Mouse (Mus musculus) limb, embryonic 14.5 days (tissue): ENCODE measurements around the gene Rbfox1. TPM values are rescaled to one million over a fixed set of nuclear protein-coding genes. Genes with fewer than 3 reads are reported as not detected.

Experiments used
- ATAC-seq: fragments of 200-750 bp; cut with Nextera tagmentation; 2 replicates; pipeline ENCODE4 v1.8.0; 2017; ENCODE audit warnings: low read depth, moderate number of reproducible peaks, moderate TSS enrichment; ENCODE audit not compliant: low FRiP score
- DNase-seq: peaks from one replicate; pipeline ENCODE4 v3.0.0-alpha.2; 2015; ENCODE audit warnings: low spot score
- H3K27ac ChIP-seq: fragments of 300-500 bp; sonication (generic); replicated peaks from 2 replicates; pipeline ENCODE4 v1.5.1; 2014; ENCODE audit warnings: low read depth, mild to moderate bottlenecking, low read length, moderate library complexity, mixed read lengths
- H3K27me3 ChIP-seq: fragments of 300-500 bp; sonication (generic); 2 replicates; pipeline ENCODE4 v1.6.1; 2014; ENCODE audit warnings: low read length, mixed read lengths; ENCODE audit not compliant: control insufficient read depth, insufficient read depth
- H3K36me3 ChIP-seq: fragments of 300-500 bp; sonication (generic); 2 replicates; pipeline ENCODE4 v1.6.1; 2014; ENCODE audit warnings: mild to moderate bottlenecking, low read length, moderate library complexity, mixed read lengths; ENCODE audit not compliant: control insufficient read depth, insufficient read depth
- H3K4me1 ChIP-seq: fragments of 300-500 bp; sonication (generic); 2 replicates; pipeline ENCODE4 v1.6.1; 2014; ENCODE audit warnings: antibody characterized with exemption, low read length, mixed read lengths; ENCODE audit not compliant: control insufficient read depth, insufficient read depth
- H3K4me2 ChIP-seq: fragments of 300-500 bp; sonication (generic); replicated peaks from 2 replicates; pipeline ENCODE4 v1.6.1; 2014; ENCODE audit warnings: low read depth, mild to moderate bottlenecking, low read length, moderate library complexity; ENCODE audit not compliant: severe bottlenecking
- H3K4me3 ChIP-seq: fragments of 300-500 bp; sonication (generic); replicated peaks from 2 replicates; pipeline ENCODE4 v1.5.1; 2014; ENCODE audit warnings: low read length
- H3K9ac ChIP-seq: fragments of 300-500 bp; sonication (generic); 2 replicates; pipeline ENCODE4 v1.6.1; 2014; ENCODE audit warnings: mild to moderate bottlenecking, low read depth, low read length, moderate library complexity; ENCODE audit not compliant: severe bottlenecking
- H3K9me3 ChIP-seq: fragments of 300-500 bp; sonication (generic); 2 replicates; pipeline ENCODE4 v1.6.1; 2016; ENCODE audit warnings: low read length; ENCODE audit not compliant: control insufficient read depth
- POLR2A ChIP-seq: fragments of 200-500 bp; IDR thresholded peaks from 2 replicates; pipeline ENCODE4 v1.8.0; 2012; ENCODE audit warnings: inconsistent platforms, mild to moderate bottlenecking, moderate library complexity, borderline replicate concordance; ENCODE audit not compliant: insufficient read depth, insufficient read length; ENCODE audit errors: extremely low read depth
- WGBS: fragments of 180-500 bp; shearing (Covaris S2); extraction: QIAGEN DNeasy Blood & Tissue Kit; methylation state at CpG from one replicate; pipeline ENCODE4 v1.1.7; 2014; 5-methylcytosine and 5-hydroxymethylcytosine counted together
- polyA plus RNA-seq, 2 experiments: library from polyadenylated mRNA; depleted of rRNA in 1 of 2; stranded (reverse) in 1 of 2; unstranded in 1 of 2; fragments of >200 nt; fragmentation: Nextera tagmentation in 1 of 2; extraction: Ambion mirVana in 1 of 2; gene quantifications; 2 replicates each; pipeline versions ENCODE4 v1.2.1 to v1.2.3; 2012 to 2014

Rbfox1 gene
- polyA plus RNA-seq, 2 experiments = 3.8 to 6.0 TPM

DNA sequence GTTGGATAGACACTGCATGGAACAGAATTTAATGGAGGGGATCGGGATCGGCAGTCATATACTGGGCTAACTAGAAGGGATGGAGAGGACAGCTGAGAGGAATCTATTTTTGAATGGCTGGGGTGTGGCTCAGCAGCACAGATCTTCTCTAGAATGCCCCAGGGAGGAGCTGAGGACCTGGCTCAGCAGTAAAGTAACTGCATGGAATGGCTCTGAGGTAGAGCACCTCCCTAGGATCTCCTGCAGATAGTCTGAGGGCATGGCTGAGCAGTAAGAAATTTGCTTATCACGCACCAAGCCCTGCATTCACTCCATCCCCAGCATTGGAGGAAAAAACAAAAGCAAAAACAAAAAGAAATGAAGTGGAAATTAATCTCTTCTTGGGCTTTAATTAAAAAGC lies 225.0 kb downstream of the Rbfox1 start:
- Histone ChIP-seq H3K4me2 (no peak overlapping the region), H3K27me3 (no peaks in the 10 kb centered on the region), H3K27ac (no peak overlapping the region), H3K4me1 (no peaks in the 10 kb centered on the region), H3K9ac (no peak overlapping the region), H3K9me3 (no peaks in the 10 kb centered on the region), H3K4me3 (no peak overlapping the region), H3K36me3 (no peaks in the 10 kb centered on the region)
- TF ChIP-seq POLR2A = no peak
- no peak for ATAC-seq
- DNase-seq = no peak
- 95% methylated on average over 3 of the region's 3 CpGs for WGBS

DNA sequence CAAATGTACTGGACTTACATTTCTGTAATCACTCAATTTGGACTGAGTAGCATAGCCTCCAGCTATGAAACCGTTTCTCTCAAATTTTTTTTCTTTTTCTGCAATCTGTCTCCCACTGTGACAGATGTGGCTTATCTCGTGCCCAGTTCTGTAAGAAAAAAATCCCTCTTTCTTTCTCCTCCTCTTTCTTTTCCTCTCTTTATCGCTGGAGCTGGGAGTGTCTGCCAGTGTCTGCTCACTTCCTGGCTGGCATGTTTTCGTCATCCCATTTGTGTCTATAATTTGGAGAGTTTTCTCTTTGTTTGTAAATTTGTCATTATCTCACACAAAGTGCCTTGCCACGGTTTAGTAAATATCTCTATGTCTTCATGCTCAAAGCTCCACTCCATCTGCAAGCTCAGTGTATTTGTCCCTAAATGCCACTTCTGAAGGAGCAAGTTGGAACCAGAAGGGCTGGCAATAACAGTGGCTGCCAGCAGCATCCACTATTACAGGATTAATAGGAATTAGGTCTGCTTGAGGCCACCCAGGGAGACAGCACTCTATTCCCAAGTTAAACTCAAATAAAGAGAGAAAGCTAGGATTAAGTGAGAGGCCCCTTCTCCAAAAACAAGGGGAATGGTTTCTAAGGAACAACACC lies 228.8 kb downstream of the Rbfox1 start:
- ATAC-seq (no peak), DNase-seq (no peak)
- no peaks in the 10 kb centered on the region for H3K36me3 ChIP-seq
- no peaks in the 10 kb centered on the region for H3K4me1 ChIP-seq
- H3K27ac ChIP-seq = no peak overlapping the region
- H3K4me3 ChIP-seq = no peak overlapping the region
- WGBS = 49% methylated on average over 5 of the region's 5 CpGs
- no peak for TF ChIP-seq POLR2A
- H3K9me3 ChIP-seq = no peaks in the 10 kb centered on the region
- H3K4me2 ChIP-seq = no peak overlapping the region
- no peaks in the 10 kb centered on the region for H3K27me3 ChIP-seq
- H3K9ac ChIP-seq = no peak overlapping the region

DNA sequence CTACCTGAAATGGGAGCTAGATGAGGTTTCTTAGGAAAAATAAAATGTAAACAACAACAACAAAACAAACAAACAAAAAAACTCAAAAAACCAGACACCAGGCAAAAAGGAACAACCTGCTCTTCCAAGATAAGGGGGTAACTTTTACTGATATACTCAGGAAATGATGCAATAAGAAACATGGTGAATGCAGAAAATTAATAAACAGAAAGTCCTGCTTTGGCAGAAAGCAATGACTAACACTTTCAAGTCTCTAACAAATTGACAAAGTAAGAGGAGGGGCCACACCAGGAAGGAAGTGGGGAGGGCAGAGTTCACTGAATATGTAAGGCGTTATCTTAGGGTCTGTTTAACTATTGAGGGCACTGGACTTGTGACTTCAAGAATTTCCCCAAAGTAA lies 234.3 kb downstream of the Rbfox1 start:
- 43% methylated on average over 1 of the region's 1 CpGs for WGBS
- Histone ChIP-seq H3K27me3 (no peaks in the 10 kb centered on the region), H3K4me1 (no peaks in the 10 kb centered on the region), H3K4me3 (no peak overlapping the region), H3K27ac (no peak overlapping the region), H3K9me3 (no peaks in the 10 kb centered on the region), H3K4me2 (no peak overlapping the region), H3K36me3 (no peaks in the 10 kb centered on the region), H3K9ac (no peak overlapping the region)
- no peak for DNase-seq
- no peak for TF ChIP-seq POLR2A
- no peak for ATAC-seq

DNA sequence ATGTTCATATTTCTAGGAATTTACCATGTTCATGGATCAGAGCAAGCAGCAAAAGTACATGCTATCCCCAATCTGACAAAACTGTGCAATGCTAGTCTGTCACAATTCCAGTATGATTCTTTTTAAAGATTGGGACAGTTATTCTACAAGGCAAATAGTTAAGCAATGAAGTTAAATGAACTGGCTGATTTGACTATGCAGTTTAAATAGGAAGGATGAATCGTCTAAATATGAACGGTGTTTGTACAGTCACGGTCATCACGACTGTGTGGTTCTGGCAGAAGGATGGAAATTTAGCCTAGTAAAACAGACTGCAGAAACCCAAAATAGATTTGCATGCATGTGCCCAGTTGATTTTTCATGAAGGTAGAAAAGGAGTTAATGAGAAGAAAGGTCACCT lies 236.1 kb downstream of the Rbfox1 start:
- H3K4me3 ChIP-seq = no peak overlapping the region
- DNase-seq = no peak
- no peaks in the 10 kb centered on the region for H3K9me3 ChIP-seq
- TF ChIP-seq POLR2A = no peak
- H3K27ac ChIP-seq = no peak overlapping the region
- 86% methylated on average over 4 of the region's 4 CpGs for WGBS
- no peaks in the 10 kb centered on the region for H3K27me3 ChIP-seq
- H3K9ac ChIP-seq = no peak overlapping the region
- no peak for ATAC-seq
- H3K4me2 ChIP-seq = no peak overlapping the region
- H3K36me3 ChIP-seq = no peaks in the 10 kb centered on the region
- H3K4me1 ChIP-seq = no peaks in the 10 kb centered on the region

DNA sequence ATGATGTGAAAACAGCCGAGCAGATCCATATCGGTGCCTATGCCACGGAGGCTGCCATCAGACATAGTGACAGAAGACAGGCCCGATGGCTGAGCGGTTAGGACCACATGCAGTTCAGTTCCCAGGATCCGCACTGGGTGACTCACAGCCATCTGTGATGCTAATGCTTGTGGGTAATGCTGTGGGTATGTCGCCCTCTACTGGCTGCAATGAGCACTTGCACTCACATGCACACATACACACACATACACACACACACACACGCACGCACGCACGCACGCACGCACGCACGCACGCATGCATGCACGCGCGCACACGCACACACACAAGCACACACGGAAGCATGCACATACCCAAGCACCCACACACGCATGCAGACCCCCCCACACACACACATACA lies 237.7 kb downstream of the Rbfox1 start:
- no peak for TF ChIP-seq POLR2A
- Histone ChIP-seq H3K4me1 (no peaks in the 10 kb centered on the region), H3K36me3 (no peaks in the 10 kb centered on the region), H3K27me3 (no peaks in the 10 kb centered on the region), H3K4me3 (no peak overlapping the region), H3K9ac (no peak overlapping the region), H3K4me2 (no peak overlapping the region), H3K9me3 (no peaks in the 10 kb centered on the region), H3K27ac (no peak overlapping the region)
- DNase-seq (no peak), ATAC-seq (no peak)
- WGBS = no CpG with 5 or more reads among the region's 22 CpGs

DNA sequence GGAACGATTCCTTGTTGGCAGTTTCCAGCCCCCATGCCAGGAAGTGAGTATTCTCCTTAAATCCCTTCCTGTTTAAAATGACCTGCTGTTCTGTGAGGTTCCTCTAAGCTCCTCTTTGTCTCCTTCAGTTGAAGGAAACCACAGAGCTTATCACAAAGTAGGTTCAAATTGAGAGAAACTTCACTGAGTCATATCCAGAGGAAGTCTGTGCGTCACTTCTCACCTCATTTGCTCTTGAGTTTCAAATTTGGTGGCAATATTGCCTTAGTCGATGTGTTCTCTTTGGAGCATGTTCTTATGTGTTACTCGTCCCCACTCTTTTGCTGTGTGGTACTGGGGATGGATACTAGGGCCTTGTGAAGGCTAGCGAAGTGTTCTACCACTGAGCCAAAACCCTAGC lies 243.2 kb downstream of the Rbfox1 start:
- Histone ChIP-seq H3K9ac (no peak overlapping the region), H3K4me3 (no peak overlapping the region), H3K27me3 (no peaks in the 10 kb centered on the region), H3K36me3 (no peaks in the 10 kb centered on the region), H3K4me2 (no peak overlapping the region), H3K27ac (no peak overlapping the region), H3K4me1 (no peaks in the 10 kb centered on the region), H3K9me3 (no peaks in the 10 kb centered on the region)
- no peak for TF ChIP-seq POLR2A
- DNase-seq = no peak
- 67% methylated on average over 3 of the region's 5 CpGs for WGBS
- no peak for ATAC-seq
